Mouse (Mus musculus) naive thymus-derived CD4-positive, alpha-beta T cell, adult 2 months (primary cell): ENCODE results near the gene Slc16a4.
"Not testable (repeated sequence)": the region's sequence is repeated elsewhere in the genome, so short reads cannot be mapped to it uniquely, and the experiment has no call there.

ENCODE experiments used
- DNase-seq: peaks from one replicate; pipeline ENCODE4 v3.0.0-alpha.2; 2011; ENCODE audit warnings: low read depth

The Slc16a4 gene

GRCm38 (mm10) chr3:107295672-107296360 lies 4.8 kb downstream of the Slc16a4 start:
- no peak for DNase-seq

GRCm38 (mm10) chr3:107296917-107297316 lies 5.9 kb downstream of the Slc16a4 start:
- not testable (repeated sequence) for DNase-seq

GRCm38 (mm10) chr3:107317338-107317737 lies 26.3 kb downstream of the Slc16a4 start:
- no peak for DNase-seq

- DNase-seq = no peak
Measured at GRCm38 (mm10) chr3:107321141-107321540, 30.1 kb downstream of the Slc16a4 start.

GRCm38 (mm10) chr3:107321776-107322175 lies 30.7 kb downstream of the Slc16a4 start:
- DNase-seq = no peak

GRCm38 (mm10) chr3:107326442-107326841 lies 35.4 kb downstream of the Slc16a4 start:
- DNase-seq = no peak

GRCm38 (mm10) chr3:107330503-107331424 lies 39.7 kb downstream of the Slc16a4 start:
- DNase-seq = no peak

- DNase-seq = no peak
Measured at GRCm38 (mm10) chr3:107331746-107332126, 40.7 kb downstream of the Slc16a4 start.

GRCm38 (mm10) chr3:107332127-107332959 lies 41.3 kb downstream of the Slc16a4 start:
- peak; percentile 54 for DNase-seq

GRCm38 (mm10) chr3:107332960-107333380 lies 41.9 kb downstream of the Slc16a4 start:
- DNase-seq = no peak

- peak; percentile 100 for DNase-seq
Measured at GRCm38 (mm10) chr3:107333381-107334201, 42.6 kb downstream of the Slc16a4 start, which contains the start of gene Rbm15. Gene Rbm15, minus strand, starts transcription at chr3:107333673.

- DNase-seq = no peak
Measured at GRCm38 (mm10) chr3:107334202-107334934, 43.3 kb downstream of the Slc16a4 start.

- DNase-seq = no peak
Measured at GRCm38 (mm10) chr3:107343971-107344370, 52.9 kb downstream of the Slc16a4 start.

GRCm38 (mm10) chr3:107345033-107345725 lies 54.1 kb downstream of the Slc16a4 start:
- no peak for DNase-seq

- no peak for DNase-seq
Measured at GRCm38 (mm10) chr3:107349006-107349405, 58.0 kb downstream of the Slc16a4 start.

GRCm38 (mm10) chr3:107351706-107352105 lies 60.7 kb downstream of the Slc16a4 start:
- no peak for DNase-seq

GRCm38 (mm10) chr3:107355618-107356260 lies 64.7 kb downstream of the Slc16a4 start:
- no peak for DNase-seq

GRCm38 (mm10) chr3:107356964-107357441 lies 66.0 kb downstream of the Slc16a4 start:
- peak; percentile 72 for DNase-seq

GRCm38 (mm10) chr3:107357700-107358234 lies 66.7 kb downstream of the Slc16a4 start:
- no peak for DNase-seq
